ENCODE assay signal across 19 mouse cellular contexts in the genomic region with DNA sequence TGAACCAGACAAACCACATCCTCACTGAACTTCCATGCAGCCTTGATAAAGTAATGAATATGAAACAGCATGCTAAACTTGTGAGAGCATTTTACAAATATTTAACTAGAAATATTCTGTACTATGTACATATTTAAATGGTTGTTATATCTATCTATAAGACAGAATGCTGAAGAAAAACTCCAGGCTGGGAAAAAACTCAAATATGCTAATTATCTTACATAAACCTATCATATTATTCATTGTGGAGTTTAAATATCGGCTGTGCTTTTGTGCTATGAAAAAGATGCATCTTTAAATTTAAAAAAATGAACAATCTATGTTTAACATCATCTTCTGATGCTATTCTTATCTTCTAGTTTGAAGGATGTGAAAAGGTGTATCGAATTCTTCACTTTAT.
"Had no signal": no experiment of that assay in that cellular context is flagged by ENCODE, and none has a peak within 500 bp of the region (broad histone marks: within the 10 kb centered on the region; RNA-seq: fewer than 3 reads in every experiment).

No protein-coding gene starts in this region.

- H3K27ac ChIP-seq: midbrain, embryonic 10.5 days; midbrain, embryonic 12.5 days; neural tube, embryonic 13.5 days; neural tube, embryonic 15.5 days had no signal

- ATAC-seq: midbrain, embryonic 16.5 days had no signal

- H3K4me3 ChIP-seq: midbrain, embryonic 10.5 days; midbrain, embryonic 12.5 days; myocyte; neural tube, embryonic 13.5 days; neural tube, embryonic 15.5 days had no signal

- DNase-seq: lung, adult 18-20 months; lung, embryonic 14.5 days; lung, postnatal 10 days; lung, postnatal 4 days; midbrain, embryonic 14.5 days; retina, postnatal 1 day; right cerebral cortex, adult 18-20 months; right cerebral cortex, postnatal 25 days; right cerebral cortex, postnatal 4 days; spleen, adult 18-20 months; thymus, adult 18-20 months; thymus, postnatal 14 days; thymus, postnatal 36 days had no signal
